Mouse (Mus musculus): ENCODE data around the gene Dst. TPM values are rescaled to one million over a fixed set of nuclear protein-coding genes. Genes with fewer than 3 reads are reported as not detected.

Dst gene
- total and polyA plus RNA-seq, 3 experiments, result 0.08 to 0.60 TPM; not detected in 1

DNA sequence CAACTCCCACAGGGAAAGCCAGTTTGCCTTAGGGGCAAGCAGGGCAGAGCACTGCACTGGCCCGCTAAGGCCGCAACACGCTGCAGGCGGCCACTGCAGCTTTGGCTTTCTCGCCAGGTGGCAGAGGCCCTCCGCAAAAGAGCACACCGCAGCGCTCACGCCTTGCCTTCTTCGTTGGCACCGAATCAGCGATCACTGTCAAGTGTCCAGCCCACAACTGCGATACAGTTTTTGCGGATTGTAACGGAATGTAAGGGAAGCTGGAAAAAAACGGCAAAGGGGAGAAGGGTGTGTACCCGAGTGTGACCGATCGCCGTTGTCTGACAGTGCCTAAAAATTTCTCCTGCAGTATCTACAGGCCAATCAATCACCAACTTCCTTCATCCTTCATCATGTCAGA, 1.1 kb upstream of the Dst start:
- no peak overlapping the region for H3K9ac ChIP-seq (ENCODE audit: control insufficient read depth, low read depth, low read length, poor library complexity, severe bottlenecking)
- no peaks in the 10 kb centered on the region for H3K79me2 ChIP-seq (ENCODE audit: control insufficient read depth, insufficient read depth, low read length, poor library complexity)
- H3K4me3 ChIP-seq (ENCODE audit: control insufficient read depth in 1 of 2, insufficient read depth in 1 of 2, low read depth in 2 of 2, low read length in 2 of 2), result no peak overlapping the region
- DNase-seq (ENCODE audit: low read depth, low spot score), result no peak
- H3K36me3 ChIP-seq (ENCODE audit: control insufficient read depth in 1 of 2, insufficient read depth in 2 of 2, low read length in 2 of 2), result no peaks in the 10 kb centered on the region
- H3K27me3 ChIP-seq (ENCODE audit: control insufficient read depth in 1 of 2, insufficient read depth in 2 of 2, low read length in 2 of 2), result no peaks in the 10 kb centered on the region
- no peaks in the 10 kb centered on the region for H3K9me3 ChIP-seq (replicated peaks; ENCODE audit: insufficient read depth, low read length)
- TF ChIP-seq MAZ (IDR thresholded peaks at IDR 0.05; ENCODE audit: low read depth, low read length), result no peak
- no peak for TF ChIP-seq MXI1 (IDR thresholded peaks at IDR 0.05; ENCODE audit: low read depth, low read length)
- no peak for TF ChIP-seq POLR2AphosphoS5 (IDR thresholded peaks at IDR 0.05; ENCODE audit: borderline replicate concordance, low read depth, low read length)
- TF ChIP-seq ZNF384 (IDR thresholded peaks at IDR 0.05; ENCODE audit: low read depth, low read length), result no peak
- no peak for TF ChIP-seq MAX (IDR thresholded peaks at IDR 0.05; ENCODE audit: low read length)
- TF ChIP-seq BHLHE40 (IDR thresholded peaks at IDR 0.05; ENCODE audit: borderline replicate concordance, low read depth, low read length), result no peak
- no peak for TF ChIP-seq CHD2 (IDR thresholded peaks at IDR 0.05; ENCODE audit: low read length)
- TF ChIP-seq TCF12 (IDR thresholded peaks at IDR 0.05; ENCODE audit: low read depth, low read length), result no peak
- TF ChIP-seq USF1 (IDR thresholded peaks at IDR 0.05; ENCODE audit: low read depth, low read length), result no peak
- no peak for TF ChIP-seq USF2 (IDR thresholded peaks at IDR 0.05; ENCODE audit: borderline replicate concordance in 1 of 2, insufficient read depth in 1 of 2, low read depth in 1 of 2, low read length in 2 of 2)
- no peak for TF ChIP-seq ZMIZ1 (IDR thresholded peaks at IDR 0.05; ENCODE audit: low read depth, low read length)
- TF ChIP-seq SMC3 (IDR thresholded peaks at IDR 0.05; ENCODE audit: low read depth, low read length), result no peak
- TF ChIP-seq RAD21 (IDR thresholded peaks at IDR 0.05; ENCODE audit: low read depth, low read length), result no peak
- TF ChIP-seq GATA1 (IDR thresholded peaks at IDR 0.05; ENCODE audit: low read depth, low read length), result no peak
- TF ChIP-seq RCOR1 (IDR thresholded peaks at IDR 0.05; ENCODE audit: low read depth, low read length), result no peak
- TF ChIP-seq KAT2A (conservative IDR thresholded peaks at IDR 0.05; ENCODE audit: low read depth, low read length), result no peak
- TF ChIP-seq MYB (IDR thresholded peaks at IDR 0.05; ENCODE audit: low read depth, low read length), result no peak
- no peak for TF ChIP-seq POLR2AphosphoS2 (IDR thresholded peaks at IDR 0.05; ENCODE audit: low read length)
- TF ChIP-seq ETS1 (IDR thresholded peaks at IDR 0.05; ENCODE audit: low read depth, low read length), result no peak
- no peak for TF ChIP-seq ZC3H11A (IDR thresholded peaks at IDR 0.05; ENCODE audit: low read depth, low read length)
- no peaks in the 10 kb centered on the region for H3K4me1 ChIP-seq (ENCODE audit: control insufficient read depth in 1 of 2, insufficient read depth in 2 of 2, low read length in 2 of 2)
- H3K27ac ChIP-seq (ENCODE audit: control insufficient read depth, low read depth, low read length), result no peak overlapping the region

DNA sequence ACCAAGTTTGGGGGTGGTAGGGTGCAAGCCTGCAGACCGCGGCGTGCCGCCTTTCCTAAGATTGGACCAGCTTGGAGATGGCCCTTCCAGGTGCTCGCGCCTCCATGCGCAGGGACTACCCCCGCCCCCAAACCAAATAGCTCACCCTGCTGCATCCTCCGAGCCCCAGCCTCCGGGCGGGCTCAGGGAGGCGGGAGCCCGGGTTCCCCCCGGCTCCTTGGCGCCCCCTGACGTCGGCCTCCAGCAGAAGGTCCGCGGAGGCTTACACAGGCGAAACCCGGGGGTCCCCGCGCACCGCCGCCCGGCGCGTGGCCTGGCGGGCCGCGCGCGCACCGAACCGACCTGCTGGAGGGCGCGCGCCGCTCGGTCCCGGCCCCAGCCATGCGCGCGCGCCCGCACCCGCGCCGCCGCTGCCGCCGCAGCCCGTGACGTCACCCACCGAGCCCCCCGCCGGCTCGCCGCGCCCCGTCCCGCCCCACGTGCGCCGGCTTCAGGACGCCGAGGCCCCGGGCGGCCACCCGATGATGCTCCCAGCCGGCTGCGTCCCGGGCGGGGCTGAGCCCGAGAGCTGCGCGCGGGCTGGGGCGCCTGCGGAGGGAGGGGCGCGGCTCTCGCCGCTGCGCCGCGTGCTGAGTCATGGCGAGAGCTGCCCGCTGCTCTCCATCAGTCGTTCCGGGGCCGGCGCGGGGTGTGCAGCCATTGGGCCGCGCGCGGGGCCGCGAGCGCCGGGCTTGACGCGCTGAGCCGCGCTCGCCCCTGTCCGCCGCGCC, 419 bp upstream of the Dst start, which contains the start of gene Bend6:
Gene Bend6, minus strand, starts transcription at position 396 of the 770 bp plus-strand sequence.
- H3K9me3 ChIP-seq (replicated peaks; ENCODE audit: insufficient read depth, low read length), result no peaks in the 10 kb centered on the region
- no peaks in the 10 kb centered on the region for H3K36me3 ChIP-seq (ENCODE audit: control insufficient read depth in 1 of 2, insufficient read depth in 2 of 2, low read length in 2 of 2)
- no peak within 1 kb of the TSS for H3K4me3 ChIP-seq (ENCODE audit: control insufficient read depth in 1 of 2, insufficient read depth in 1 of 2, low read depth in 2 of 2, low read length in 2 of 2)
- H3K4me1 ChIP-seq (ENCODE audit: control insufficient read depth in 1 of 2, insufficient read depth in 2 of 2, low read length in 2 of 2), result no peaks in the 10 kb centered on the region
- no peak within 1 kb of the TSS for H3K9ac ChIP-seq (ENCODE audit: control insufficient read depth, low read depth, low read length, poor library complexity, severe bottlenecking)
- H3K27me3 ChIP-seq (ENCODE audit: control insufficient read depth in 1 of 2, insufficient read depth in 2 of 2, low read length in 2 of 2), result no peaks in the 10 kb centered on the region
- no peak for DNase-seq (ENCODE audit: low read depth, low spot score)
- H3K79me2 ChIP-seq (ENCODE audit: control insufficient read depth, insufficient read depth, low read length, poor library complexity), result no peaks in the 10 kb centered on the region
- H3K27ac ChIP-seq (ENCODE audit: control insufficient read depth, low read depth, low read length), result no peak within 1 kb of the TSS
- TF ChIP-seq E2F4 (IDR thresholded peaks at IDR 0.05; ENCODE audit: borderline replicate concordance, low read depth, low read length) (no peak), GABPA (IDR thresholded peaks at IDR 0.05; ENCODE audit: low read depth, low read length) (no peak), MXI1 (IDR thresholded peaks at IDR 0.05; ENCODE audit: low read depth, low read length) (no peak), MAX (IDR thresholded peaks at IDR 0.05; ENCODE audit: low read length) (no peak), CHD1 (IDR thresholded peaks at IDR 0.05; ENCODE audit: low read depth, low read length) (no peak), USF2 (IDR thresholded peaks at IDR 0.05; ENCODE audit: borderline replicate concordance in 1 of 2, insufficient read depth in 1 of 2, low read depth in 1 of 2, low read length in 2 of 2) (no peak), ELF1 (IDR thresholded peaks at IDR 0.05; ENCODE audit: low read depth, low read length) (no peak), GATA1 (IDR thresholded peaks at IDR 0.05; ENCODE audit: low read depth, low read length) (no peak), CHD2 (IDR thresholded peaks at IDR 0.05; ENCODE audit: low read length) (no peak), BHLHE40 (IDR thresholded peaks at IDR 0.05; ENCODE audit: borderline replicate concordance, low read depth, low read length) (no peak), ZC3H11A (IDR thresholded peaks at IDR 0.05; ENCODE audit: low read depth, low read length) (no peak)

All from MEL (cell line).